In genomic region chr1:60000319-60000718, GRCm38 (mm10) we compare ENCODE assay signal across 11 mouse cellular contexts. TPM values are rescaled to one million over a fixed set of nuclear protein-coding genes. Genes with fewer than 3 reads are reported as not detected.
DNase-seq lines count a peak whose midpoint lies in the region; ATAC-seq lines count a peak whose summit lies in the region.
"Had no signal": no experiment of that assay in that cellular context is flagged by ENCODE, and none has a peak within 500 bp of the region (broad histone marks: within the 10 kb centered on the region; RNA-seq: fewer than 3 reads in every experiment).

No protein-coding gene starts in this region.

- H3K36me3 ChIP-seq in heart, embryonic 10.5 days = no peaks in the 10 kb centered on the region
- H3K36me3 ChIP-seq in midbrain, embryonic 14.5 days (ENCODE audit: control insufficient read depth, insufficient read depth, low read length) = no peaks in the 10 kb centered on the region
- no peaks in the 10 kb centered on the region for H3K36me3 ChIP-seq in midbrain, embryonic 13.5 days
- H3K36me3 ChIP-seq: limb, embryonic 15.5 days; neural tube, embryonic 13.5 days had no signal

- no peak overlapping the region for H3K9ac ChIP-seq in midbrain, embryonic 14.5 days (replicated peaks; ENCODE audit: low read length)
- H3K9ac ChIP-seq in midbrain, embryonic 13.5 days (replicated peaks) = no peak overlapping the region
- H3K9ac ChIP-seq: limb, embryonic 15.5 days; neural tube, embryonic 13.5 days had no signal

- no peaks in the 10 kb centered on the region for H3K27me3 ChIP-seq in heart, embryonic 10.5 days (ENCODE audit: insufficient read depth, poor library complexity, severe bottlenecking)
- H3K27me3 ChIP-seq in midbrain, embryonic 14.5 days (ENCODE audit: control insufficient read depth, insufficient read depth, low read length) = no peaks in the 10 kb centered on the region
- no peaks in the 10 kb centered on the region for H3K27me3 ChIP-seq in midbrain, embryonic 13.5 days
- H3K27me3 ChIP-seq: limb, embryonic 15.5 days; neural tube, embryonic 13.5 days had no signal

- H3K4me3 ChIP-seq in heart, embryonic 10.5 days = no peak overlapping the region
- H3K4me3 ChIP-seq in midbrain, embryonic 14.5 days (replicated peaks; ENCODE audit: low read depth, low read length) = no peak overlapping the region
- H3K4me3 ChIP-seq in midbrain, embryonic 13.5 days (replicated peaks) = no peak overlapping the region
- H3K4me3 ChIP-seq: limb, embryonic 15.5 days; neural tube, embryonic 13.5 days had no signal

- 36% methylated on average over 2 of the region's 2 CpGs for WGBS in heart, embryonic 10.5 days
- 68% methylated on average over 2 of the region's 2 CpGs for WGBS in midbrain, embryonic 14.5 days
- WGBS in midbrain, embryonic 13.5 days = 69% methylated on average over 2 of the region's 2 CpGs

- H3K4me2 ChIP-seq in midbrain, embryonic 14.5 days (ENCODE audit: low read length) = no peak overlapping the region
- H3K4me2 ChIP-seq in midbrain, embryonic 13.5 days (replicated peaks) = no peak overlapping the region
- H3K4me2 ChIP-seq: limb, embryonic 15.5 days; neural tube, embryonic 13.5 days had no signal

- ATAC-seq in midbrain, embryonic 14.5 days (ENCODE audit: low FRiP score, low TSS enrichment) = no peak
- no peak for ATAC-seq in midbrain, embryonic 13.5 days
- ATAC-seq in activated CD4-positive, CD25-positive, alpha-beta regulatory T cell, adult 4 months = no peak

- peak; percentile 42 to 45 for DNase-seq in heart, adult 18-20 months
- no peak for DNase-seq in heart, embryonic 10.5 days (ENCODE audit: low spot score)
- peak; percentile 44 for DNase-seq in midbrain, embryonic 14.5 days
- peak; percentile 17 for DNase-seq in embryo, embryonic 9.5 days (ENCODE audit: extremely low spot score)
- DNase-seq in natural killer cell, adult 2 months (ENCODE audit: low spot score in 2 of 2) = no peak
- DNase-seq in cerebellum, adult 11 months = no peak
- DNase-seq: gastrocnemius, postnatal 36 days had no signal

- no peak overlapping the region for H3K27ac ChIP-seq in heart, embryonic 10.5 days
- no peak overlapping the region for H3K27ac ChIP-seq in midbrain, embryonic 14.5 days (replicated peaks; ENCODE audit: low read depth, low read length)
- H3K27ac ChIP-seq in midbrain, embryonic 13.5 days = no peak overlapping the region
- H3K27ac ChIP-seq: limb, embryonic 15.5 days; neural tube, embryonic 13.5 days had no signal

- no peaks in the 10 kb centered on the region for H3K9me3 ChIP-seq in heart, embryonic 10.5 days
- no peaks in the 10 kb centered on the region for H3K9me3 ChIP-seq in midbrain, embryonic 14.5 days (ENCODE audit: control insufficient read depth, low read length)
- H3K9me3 ChIP-seq in midbrain, embryonic 13.5 days = no peaks in the 10 kb centered on the region
- H3K9me3 ChIP-seq: limb, embryonic 15.5 days; neural tube, embryonic 13.5 days had no signal

- H3K4me1 ChIP-seq in heart, embryonic 10.5 days = peaks cover 8% of the 10 kb centered on the region
- no peaks in the 10 kb centered on the region for H3K4me1 ChIP-seq in midbrain, embryonic 14.5 days (ENCODE audit: control insufficient read depth, insufficient read depth, low read length)
- H3K4me1 ChIP-seq in midbrain, embryonic 13.5 days (replicated peaks) = no peaks in the 10 kb centered on the region
- H3K4me1 ChIP-seq: limb, embryonic 15.5 days; neural tube, embryonic 13.5 days had no signal

RNA-seq across cellular contexts. Expression of gene Ica1l, which starts 42.7 kb away (rescaled TPM):
- total RNA-seq in heart, adult 18-20 months (2021) = under 1 TPM; 0.40 to 0.44 TPM
- polyA plus RNA-seq in heart, embryonic 10.5 days (2016; fragmentation: Nextera tagmentation; extraction: Ambion mirVana) = 0.26 and 0.68 TPM in 2 replicates
- 42.9 and 45.1 TPM in 2 replicates for polyA plus RNA-seq in midbrain, embryonic 14.5 days (2014; fragmentation: Nextera tagmentation; extraction: Ambion mirVana)
- 19.7 and 20.2 TPM in 2 replicates for polyA plus RNA-seq in midbrain, embryonic 13.5 days (2015; fragmentation: Nextera tagmentation; extraction: Ambion mirVana)
- polyA plus RNA-seq in activated CD4-positive, CD25-positive, alpha-beta regulatory T cell, adult 4 months (2017; shearing (Covaris generic)) = 1 to 10 TPM in 1 of 2 experiments, under 1 TPM in 1; 0.64 to 1.6 TPM

Comparison
In these comparisons a context has a peak if more than half of its experiments do, and no peak if none do; other contexts are left out.
1. DNase-seq: peak in heart, adult 18-20 months (2 of 2), midbrain, embryonic 14.5 days (single experiment) and embryo, embryonic 9.5 days (single experiment); none in heart, embryonic 10.5 days (single experiment), natural killer cell, adult 2 months (0 of 2) and cerebellum, adult 11 months (single experiment).